Mouse (Mus musculus) forebrain, embryonic 14.5 days (tissue): ENCODE results near the gene Sesn2. TPM values are rescaled to one million over a fixed set of nuclear protein-coding genes. Genes with fewer than 3 reads are reported as not detected.

Experiments used
- ATAC-seq: fragments of 200-750 bp; cut with Nextera tagmentation; 2 replicates; pipeline ENCODE4 v1.8.0; 2017; ENCODE audit warnings: mild to moderate bottlenecking, moderate library complexity
- DNase-seq: peaks from one replicate; pipeline ENCODE4 v3.0.0-alpha.2; 2015; ENCODE audit warnings: low spot score
- H3K27ac ChIP-seq: fragments of 300-500 bp; sonication (generic); 2 replicates; pipeline ENCODE4 v1.5.1; 2014; ENCODE audit warnings: low read depth, mild to moderate bottlenecking, control low read depth, low read length, moderate library complexity
- H3K27me3 ChIP-seq: fragments of 300-500 bp; sonication (generic); replicated peaks from 2 replicates; pipeline ENCODE4 v1.6.1; 2014; ENCODE audit warnings: low read length, control low read depth, mixed read lengths; ENCODE audit not compliant: control insufficient read depth, insufficient read depth
- H3K36me3 ChIP-seq: fragments of 300-500 bp; sonication (generic); 2 replicates; pipeline ENCODE4 v1.6.1; 2014; ENCODE audit warnings: low read length, control low read depth; ENCODE audit not compliant: control insufficient read depth, insufficient read depth
- H3K4me1 ChIP-seq: fragments of 300-500 bp; sonication (generic); 2 replicates; pipeline ENCODE4 v1.6.1; 2014; ENCODE audit warnings: antibody characterized with exemption, low read length, control low read depth; ENCODE audit not compliant: control insufficient read depth, insufficient read depth
- H3K4me2 ChIP-seq: fragments of 300-500 bp; sonication (generic); 2 replicates; pipeline ENCODE4 v1.6.1; 2014; ENCODE audit warnings: mild to moderate bottlenecking, control low read depth, low read length
- H3K4me3 ChIP-seq: fragments of 300-500 bp; sonication (generic); 2 replicates; pipeline ENCODE4 v1.5.1; 2014; ENCODE audit warnings: low read depth, low read length, control low read depth
- H3K9ac ChIP-seq: fragments of 300-500 bp; sonication (generic); 2 replicates; pipeline ENCODE4 v1.6.1; 2014; ENCODE audit warnings: mild to moderate bottlenecking, low read length, control low read depth, moderate library complexity
- H3K9me3 ChIP-seq: fragments of 300-500 bp; sonication (generic); replicated peaks from 2 replicates; pipeline ENCODE4 v1.6.1; 2016; ENCODE audit warnings: low read length, control low read depth, mixed read lengths; ENCODE audit not compliant: control insufficient read depth
- WGBS: fragments of 180-500 bp; shearing (Covaris S2); extraction: QIAGEN DNeasy Blood & Tissue Kit; methylation state at CpG from one replicate; pipeline ENCODE4 v1.1.7; 2014; 5-methylcytosine and 5-hydroxymethylcytosine counted together
- polyA plus RNA-seq: library from polyadenylated mRNA; unstranded; fragments of >200 nt; fragmentation: Nextera tagmentation; extraction: Ambion mirVana; gene quantifications from 2 replicates; pipeline ENCODE4 v1.2.1, GENCODE M21; 2014

Sesn2 gene
- polyA plus RNA-seq, 1 experiment from 2014 or later = 2.9 TPM

- Histone ChIP-seq H3K4me3 (no peak overlapping the region), H3K9me3 (no peaks in the 10 kb centered on the region), H3K9ac (no peak overlapping the region), H3K4me1 (no peaks in the 10 kb centered on the region), H3K27ac (no peak overlapping the region), H3K36me3 (peaks cover 39% of the 10 kb centered on the region), H3K4me2 (no peak overlapping the region), H3K27me3 (no peaks in the 10 kb centered on the region)
- DNase-seq (no peak), ATAC-seq (no peak)
- WGBS = 94% methylated on average over 6 of the region's 6 CpGs
These were observed 54.7 kb downstream of the Sesn2 start for GRCm38 (mm10) chr4:132455561-132455960.

- Histone ChIP-seq H3K36me3 (peaks cover 35% of the 10 kb centered on the region), H3K9ac (no peak overlapping the region), H3K4me2 (no peak overlapping the region), H3K4me1 (no peaks in the 10 kb centered on the region), H3K4me3 (no peak overlapping the region), H3K27ac (no peak overlapping the region), H3K27me3 (no peaks in the 10 kb centered on the region), H3K9me3 (no peaks in the 10 kb centered on the region)
- 87% methylated on average over 3 of the region's 3 CpGs for WGBS
- DNase-seq (no peak), ATAC-seq (no peak)
These were observed 55.2 kb downstream of the Sesn2 start for GRCm38 (mm10) chr4:132455146-132455545.

GRCm38 (mm10) chr4:132454216-132454615 lies 56.1 kb downstream of the Sesn2 start:
- no peak overlapping the region for H3K9ac ChIP-seq
- H3K9me3 ChIP-seq = no peaks in the 10 kb centered on the region
- no peaks in the 10 kb centered on the region for H3K4me1 ChIP-seq
- H3K27ac ChIP-seq = no peak overlapping the region
- H3K36me3 ChIP-seq = peaks cover 25% of the 10 kb centered on the region
- WGBS = 80% methylated on average over 6 of the region's 6 CpGs
- ATAC-seq (no peak), DNase-seq (no peak)
- H3K27me3 ChIP-seq = no peaks in the 10 kb centered on the region
- H3K4me2 ChIP-seq = no peak overlapping the region
- no peak overlapping the region for H3K4me3 ChIP-seq

GRCm38 (mm10) chr4:132449778-132450177 lies 60.5 kb downstream of the Sesn2 start:
- no peak overlapping the region for H3K4me2 ChIP-seq
- ATAC-seq = no peak
- H3K36me3 ChIP-seq = no peaks in the 10 kb centered on the region
- H3K9ac ChIP-seq = no peak overlapping the region
- H3K4me3 ChIP-seq = no peak overlapping the region
- no peak overlapping the region for H3K27ac ChIP-seq
- no peaks in the 10 kb centered on the region for H3K27me3 ChIP-seq
- no peaks in the 10 kb centered on the region for H3K9me3 ChIP-seq
- DNase-seq = no peak
- no peaks in the 10 kb centered on the region for H3K4me1 ChIP-seq
- WGBS = 90% methylated on average over 3 of the region's 3 CpGs

- ATAC-seq (no peak), DNase-seq (no peak)
- Histone ChIP-seq H3K4me3 (no peak overlapping the region), H3K4me1 (no peaks in the 10 kb centered on the region), H3K36me3 (no peaks in the 10 kb centered on the region), H3K27ac (no peak overlapping the region), H3K4me2 (no peak overlapping the region), H3K9me3 (no peaks in the 10 kb centered on the region), H3K27me3 (no peaks in the 10 kb centered on the region), H3K9ac (no peak overlapping the region)
- WGBS = 88% methylated on average over 12 of the region's 12 CpGs
These were observed 64.2 kb downstream of the Sesn2 start for GRCm38 (mm10) chr4:132446105-132446504.

GRCm38 (mm10) chr4:132444516-132444915 lies 65.8 kb downstream of the Sesn2 start:
- 86% methylated on average over 8 of the region's 8 CpGs for WGBS
- DNase-seq = no peak

More at GRCm38 (mm10) chr4:132444516-132444915, 65.8 kb downstream of the Sesn2 start:
- no peak overlapping the region for H3K9ac ChIP-seq
- H3K36me3 ChIP-seq = no peaks in the 10 kb centered on the region
- H3K4me2 ChIP-seq = no peak overlapping the region
- H3K4me1 ChIP-seq = no peaks in the 10 kb centered on the region
- no peak overlapping the region for H3K27ac ChIP-seq
- no peaks in the 10 kb centered on the region for H3K27me3 ChIP-seq
- no peak for ATAC-seq
- no peak overlapping the region for H3K4me3 ChIP-seq
- H3K9me3 ChIP-seq = no peaks in the 10 kb centered on the region

Other genes starting within 250 kb of the Sesn2 start
- gene Gmeb1, start 248.9 kb downstream of the Sesn2 start, polyA plus RNA-seq = 26.6 and 38.3 TPM in 2 replicates
- gene Taf12, start 236.1 kb downstream of the Sesn2 start, polyA plus RNA-seq = 45.3 and 51.8 TPM in 2 replicates
- gene Rab42, start 207.1 kb downstream of the Sesn2 start, polyA plus RNA-seq = 0.30 and 0.79 TPM in 2 replicates
- gene Trnau1ap, start 181.0 kb downstream of the Sesn2 start, polyA plus RNA-seq = 87.3 and 97.9 TPM in 2 replicates
- 42.2 and 42.4 TPM in 2 replicates for gene Rcc1, start 156.9 kb downstream of the Sesn2 start, polyA plus RNA-seq
- gene Phactr4, start 88.0 kb downstream of the Sesn2 start, polyA plus RNA-seq = 11.8 and 12.0 TPM in 2 replicates
- 6.2 and 6.3 TPM in 2 replicates for gene Med18, start 46.6 kb downstream of the Sesn2 start, polyA plus RNA-seq
- 1,314 and 1,514 TPM in 2 replicates for gene Atpif1, start 23.2 kb upstream of the Sesn2 start, polyA plus RNA-seq
- gene Dnajc8, start 25.0 kb upstream of the Sesn2 start, polyA plus RNA-seq = 152 and 160 TPM in 2 replicates
- gene Ptafr, start 53.6 kb upstream of the Sesn2 start, polyA plus RNA-seq = 0.18 and 0.30 TPM in 2 replicates
- gene Eya3, start 128.5 kb upstream of the Sesn2 start, polyA plus RNA-seq = 17.0 and 20.8 TPM in 2 replicates
- 3.2 and 6.0 TPM in 2 replicates for gene Xkr8, start 222.0 kb upstream of the Sesn2 start, polyA plus RNA-seq
- 1.3 and 1.5 TPM in 2 replicates for gene Smpdl3b, start 246.8 kb upstream of the Sesn2 start, polyA plus RNA-seq